Mouse (Mus musculus) kidney, adult 18-20 months (tissue): Measurements from ENCODE around the gene Ar.
A peak's percentile ranks its signal among the peaks of the same experiment; 100 is the strongest.

Experiments
- DNase-seq: peaks from one replicate; pipeline ENCODE4 v3.0.0; 2021

The Ar gene

GRCm38 (mm10) chrX:98148531-98149342 is at the start of gene Ar:
TSS of gene Ar (plus strand) at chrX:98148769.
- peak; percentile 71 for DNase-seq

GRCm38 (mm10) chrX:98149724-98150392 is 1.3 kb downstream of the Ar start:
- peak; percentile 43 for DNase-seq

GRCm38 (mm10) chrX:98150393-98151119 is 2.0 kb downstream of the Ar start:
- peak; percentile 32 for DNase-seq

- no peak for DNase-seq
Observed at GRCm38 (mm10) chrX:98189759-98190158, 41.2 kb downstream of the Ar start.

- DNase-seq: no peak
Observed at GRCm38 (mm10) chrX:98205766-98206165, 57.2 kb downstream of the Ar start.

- no peak for DNase-seq
Observed at GRCm38 (mm10) chrX:98207166-98207565, 58.6 kb downstream of the Ar start.

GRCm38 (mm10) chrX:98216103-98216502 is 67.5 kb downstream of the Ar start:
- DNase-seq: no peak

GRCm38 (mm10) chrX:98239011-98239410 is 90.4 kb downstream of the Ar start:
- DNase-seq: no peak

- no peak for DNase-seq
Observed at GRCm38 (mm10) chrX:98245108-98245507, 96.5 kb downstream of the Ar start.

- no peak for DNase-seq
Observed at GRCm38 (mm10) chrX:98248363-98248762, 99.8 kb downstream of the Ar start.

- no peak for DNase-seq
Observed at GRCm38 (mm10) chrX:98259620-98260019, 111.1 kb downstream of the Ar start.

- DNase-seq: no peak
Observed at GRCm38 (mm10) chrX:98265755-98266154, 117.2 kb downstream of the Ar start.

GRCm38 (mm10) chrX:98271361-98271760 is 122.8 kb downstream of the Ar start:
- DNase-seq: no peak

- DNase-seq: no peak
Observed at GRCm38 (mm10) chrX:98291763-98292162, 143.2 kb downstream of the Ar start.

- no peak for DNase-seq
Observed at GRCm38 (mm10) chrX:98300685-98301084, 152.1 kb downstream of the Ar start.

GRCm38 (mm10) chrX:98301924-98302323 is 153.4 kb downstream of the Ar start:
- no peak for DNase-seq

- DNase-seq: no peak
Observed at GRCm38 (mm10) chrX:98315961-98316360, 167.4 kb downstream of the Ar start.

- no peak for DNase-seq
Observed at GRCm38 (mm10) chrX:98317483-98317882, 168.9 kb downstream of the Ar start.

- DNase-seq: no peak
Observed at GRCm38 (mm10) chrX:98323105-98323504, 174.5 kb downstream of the Ar start.

GRCm38 (mm10) chrX:98347481-98347880 is 198.9 kb downstream of the Ar start:
- DNase-seq: peak; percentile 11

GRCm38 (mm10) chrX:98348036-98348435 is 199.5 kb downstream of the Ar start:
- peak; percentile 46 for DNase-seq
